Mouse (Mus musculus): Measurements from ENCODE around the gene Top1.
A peak's percentile ranks its signal among the peaks of the same experiment; 100 is the strongest.

Top1 gene

GRCm38 (mm10) chr2:160744040-160744822, 98.5 kb downstream of the Top1 start:
- peak; percentile 97 for DNase-seq

GRCm38 (mm10) chr2:160744823-160745210, 99.1 kb downstream of the Top1 start:
- DNase-seq: no peak

- DNase-seq: no peak
These were observed 99.8 kb downstream of the Top1 start for GRCm38 (mm10) chr2:160745497-160745896.

GRCm38 (mm10) chr2:160746637-160747036, 100.9 kb downstream of the Top1 start:
- DNase-seq: no peak

GRCm38 (mm10) chr2:160747075-160747474, 101.4 kb downstream of the Top1 start:
- no peak for DNase-seq

GRCm38 (mm10) chr2:160756583-160757203, 111.0 kb downstream of the Top1 start:
- DNase-seq: no peak

- DNase-seq: peak; percentile 94
These were observed 114.9 kb downstream of the Top1 start for GRCm38 (mm10) chr2:160760433-160761184.

GRCm38 (mm10) chr2:160763816-160764215, 118.1 kb downstream of the Top1 start:
- peak; percentile 80 for DNase-seq

GRCm38 (mm10) chr2:160764386-160764785, 118.7 kb downstream of the Top1 start:
- peak; percentile 88 for DNase-seq

GRCm38 (mm10) chr2:160765096-160765495, 119.4 kb downstream of the Top1 start:
- peak; percentile 83 for DNase-seq

- DNase-seq: peak; percentile 99
These were observed 120.7 kb downstream of the Top1 start for GRCm38 (mm10) chr2:160766371-160766771.

GRCm38 (mm10) chr2:160767201-160767600, 121.5 kb downstream of the Top1 start:
- peak; percentile 90 for DNase-seq

- peak; percentile 90 for DNase-seq
These were observed 122.5 kb downstream of the Top1 start for GRCm38 (mm10) chr2:160768097-160768695.

- peak; percentile 91 for DNase-seq
These were observed 123.3 kb downstream of the Top1 start for GRCm38 (mm10) chr2:160768997-160769396.

- peak; percentile 90 for DNase-seq
These were observed 124.7 kb downstream of the Top1 start for GRCm38 (mm10) chr2:160770409-160770808.

GRCm38 (mm10) chr2:160770871-160771270, 125.2 kb downstream of the Top1 start:
- DNase-seq: peak; percentile 74

GRCm38 (mm10) chr2:160771325-160772276, 125.9 kb downstream of the Top1 start:
- DNase-seq: peak; percentile 88
